Mouse (Mus musculus): ENCODE measurements at regions not wholly inside any gene's neighbourhood (a gene's known extent, or its start where the extent isn't known, plus 50 kb on each side); places are given as distances from the start of the nearest gene placed in this dataset.
A peak's percentile ranks its signal among the peaks of the same experiment; 100 is the strongest.

GRCm38 (mm10) chr15:59231703-59232102, 342.6 kb downstream of the Gm49356 start:
- ATAC-seq (no peak), DNase-seq (ENCODE audit: low spot score) (no peak)
- Histone ChIP-seq H3K9me3 (ENCODE audit: low read length) (no peaks in the 10 kb centered on the region), H3K9ac (replicated peaks; ENCODE audit: low read depth) (no peak overlapping the region), H3K4me1 (ENCODE audit: insufficient read depth, low read depth, low read length) (no peaks in the 10 kb centered on the region), H3K27me3 (replicated peaks; ENCODE audit: insufficient read depth, low read length) (no peaks in the 10 kb centered on the region), H3K27ac (ENCODE audit: low read length) (no peak overlapping the region), H3K36me3 (ENCODE audit: insufficient read depth, low read length) (no peaks in the 10 kb centered on the region), H3K4me3 (ENCODE audit: low read depth, low read length) (no peak overlapping the region), H3K4me2 (replicated peaks; ENCODE audit: low read depth, low read length) (no peak overlapping the region)
- TF ChIP-seq CTCF (IDR thresholded peaks at IDR 0.05), result no peak
- TF ChIP-seq EP300 (IDR thresholded peaks at IDR 0.05), result no peak
- 76% methylated on average over 1 of the region's 1 CpGs for WGBS

- ATAC-seq, result no peak
- Histone ChIP-seq H3K9me3 (ENCODE audit: low read length) (no peaks in the 10 kb centered on the region), H3K4me2 (replicated peaks; ENCODE audit: low read depth, low read length) (no peak overlapping the region), H3K27ac (ENCODE audit: low read length) (no peak overlapping the region), H3K9ac (replicated peaks; ENCODE audit: low read depth) (no peak overlapping the region), H3K27me3 (replicated peaks; ENCODE audit: insufficient read depth, low read length) (no peaks in the 10 kb centered on the region), H3K4me3 (ENCODE audit: low read depth, low read length) (no peak overlapping the region), H3K4me1 (ENCODE audit: insufficient read depth, low read depth, low read length) (no peaks in the 10 kb centered on the region), H3K36me3 (ENCODE audit: insufficient read depth, low read length) (no peaks in the 10 kb centered on the region)
- 73% methylated on average over 5 of the region's 5 CpGs for WGBS
- DNase-seq (ENCODE audit: low spot score), result no peak
- no peak for TF ChIP-seq CTCF (IDR thresholded peaks at IDR 0.05)
- TF ChIP-seq EP300 (IDR thresholded peaks at IDR 0.05), result no peak
Observed at GRCm38 (mm10) chr15:59232290-59232689, 343.2 kb downstream of the Gm49356 start.

- Histone ChIP-seq H3K9ac (replicated peaks; ENCODE audit: low read depth) (no peak overlapping the region), H3K36me3 (ENCODE audit: insufficient read depth, low read length) (no peaks in the 10 kb centered on the region), H3K4me3 (ENCODE audit: low read depth, low read length) (no peak overlapping the region), H3K4me2 (replicated peaks; ENCODE audit: low read depth, low read length) (no peak overlapping the region), H3K9me3 (ENCODE audit: low read length) (no peaks in the 10 kb centered on the region), H3K4me1 (ENCODE audit: insufficient read depth, low read depth, low read length) (no peaks in the 10 kb centered on the region), H3K27me3 (replicated peaks; ENCODE audit: insufficient read depth, low read length) (no peaks in the 10 kb centered on the region), H3K27ac (ENCODE audit: low read length) (no peak overlapping the region)
- ATAC-seq (no peak; the same call in 1 of the 2 replicates), DNase-seq (ENCODE audit: low spot score) (no peak)
- no peak for TF ChIP-seq EP300 (IDR thresholded peaks at IDR 0.05)
- TF ChIP-seq CTCF (IDR thresholded peaks at IDR 0.05), result no peak
- 80% methylated on average over 6 of the region's 6 CpGs for WGBS
Observed at GRCm38 (mm10) chr15:59237446-59238161, 348.5 kb downstream of the Gm49356 start.

- DNase-seq (ENCODE audit: low spot score) (no peak), ATAC-seq (no peak)
- no peak overlapping the region for H3K4me2 ChIP-seq (replicated peaks; ENCODE audit: low read depth, low read length)
- no peak overlapping the region for H3K9ac ChIP-seq (replicated peaks; ENCODE audit: low read depth)
- H3K4me3 ChIP-seq (ENCODE audit: low read depth, low read length), result no peak overlapping the region
- H3K27me3 ChIP-seq (replicated peaks; ENCODE audit: insufficient read depth, low read length), result no peaks in the 10 kb centered on the region
- no peak overlapping the region for H3K27ac ChIP-seq (ENCODE audit: low read length)
- WGBS, result 86% methylated on average over 7 of the region's 7 CpGs
- no peaks in the 10 kb centered on the region for H3K36me3 ChIP-seq (ENCODE audit: insufficient read depth, low read length)
- no peaks in the 10 kb centered on the region for H3K9me3 ChIP-seq (ENCODE audit: low read length)
- TF ChIP-seq EP300 (IDR thresholded peaks at IDR 0.05), result no peak
- TF ChIP-seq CTCF (IDR thresholded peaks at IDR 0.05), result no peak
- H3K4me1 ChIP-seq (ENCODE audit: insufficient read depth, low read depth, low read length), result no peaks in the 10 kb centered on the region; the same call in 1 of the 2 replicates
Observed at GRCm38 (mm10) chr15:59241752-59242151, 352.7 kb downstream of the Gm49356 start.

- H3K9ac ChIP-seq (replicated peaks; ENCODE audit: low read depth), result no peak overlapping the region
- H3K9me3 ChIP-seq (ENCODE audit: low read length), result no peaks in the 10 kb centered on the region
- no peaks in the 10 kb centered on the region for H3K36me3 ChIP-seq (ENCODE audit: insufficient read depth, low read length)
- peak; percentile 80 for ATAC-seq
- peak; percentile 79 for DNase-seq (ENCODE audit: low spot score)
- H3K4me1 ChIP-seq (ENCODE audit: insufficient read depth, low read depth, low read length), result no peaks in the 10 kb centered on the region; the same call in 1 of the 2 replicates
- no peak overlapping the region for H3K4me3 ChIP-seq (ENCODE audit: low read depth, low read length)
- TF ChIP-seq CTCF (IDR thresholded peaks at IDR 0.05), result no peak
- peak; percentile 85 for TF ChIP-seq EP300 (IDR thresholded peaks at IDR 0.05)
- H3K27ac ChIP-seq (ENCODE audit: low read length), result peak overlapping the region; percentile 68
- no peaks in the 10 kb centered on the region for H3K27me3 ChIP-seq (replicated peaks; ENCODE audit: insufficient read depth, low read length)
- H3K4me2 ChIP-seq (replicated peaks; ENCODE audit: low read depth, low read length), result no peak overlapping the region
- 36% methylated on average over 4 of the region's 4 CpGs for WGBS
Observed at GRCm38 (mm10) chr15:59245927-59246649, 357.0 kb downstream of the Gm49356 start.

GRCm38 (mm10) chr15:59248477-59249260, 359.6 kb downstream of the Gm49356 start:
- no peak overlapping the region for H3K27ac ChIP-seq (ENCODE audit: low read length)
- ATAC-seq, result peak; percentile 80
- WGBS, result 63% methylated on average over 9 of the region's 12 CpGs

More at GRCm38 (mm10) chr15:59248477-59249260, 359.6 kb downstream of the Gm49356 start:
- H3K4me1 ChIP-seq (ENCODE audit: insufficient read depth, low read depth, low read length), result no peaks in the 10 kb centered on the region; the same call in 1 of the 2 replicates
- H3K4me3 ChIP-seq (ENCODE audit: low read depth, low read length), result no peak overlapping the region
- TF ChIP-seq CTCF (IDR thresholded peaks at IDR 0.05) (no peak), EP300 (IDR thresholded peaks at IDR 0.05) (peak; percentile 83)
- no peak overlapping the region for H3K4me2 ChIP-seq (replicated peaks; ENCODE audit: low read depth, low read length)
- H3K27me3 ChIP-seq (replicated peaks; ENCODE audit: insufficient read depth, low read length), result no peaks in the 10 kb centered on the region
- H3K9me3 ChIP-seq (ENCODE audit: low read length), result no peaks in the 10 kb centered on the region
- H3K36me3 ChIP-seq (ENCODE audit: insufficient read depth, low read length), result no peaks in the 10 kb centered on the region
- peak; percentile 68 for DNase-seq (ENCODE audit: low spot score)
- H3K9ac ChIP-seq (replicated peaks; ENCODE audit: low read depth), result no peak overlapping the region

Measured in lung, postnatal 0 days (tissue).